2 mouse cellular contexts compared by ENCODE assay signal in the genomic region with DNA sequence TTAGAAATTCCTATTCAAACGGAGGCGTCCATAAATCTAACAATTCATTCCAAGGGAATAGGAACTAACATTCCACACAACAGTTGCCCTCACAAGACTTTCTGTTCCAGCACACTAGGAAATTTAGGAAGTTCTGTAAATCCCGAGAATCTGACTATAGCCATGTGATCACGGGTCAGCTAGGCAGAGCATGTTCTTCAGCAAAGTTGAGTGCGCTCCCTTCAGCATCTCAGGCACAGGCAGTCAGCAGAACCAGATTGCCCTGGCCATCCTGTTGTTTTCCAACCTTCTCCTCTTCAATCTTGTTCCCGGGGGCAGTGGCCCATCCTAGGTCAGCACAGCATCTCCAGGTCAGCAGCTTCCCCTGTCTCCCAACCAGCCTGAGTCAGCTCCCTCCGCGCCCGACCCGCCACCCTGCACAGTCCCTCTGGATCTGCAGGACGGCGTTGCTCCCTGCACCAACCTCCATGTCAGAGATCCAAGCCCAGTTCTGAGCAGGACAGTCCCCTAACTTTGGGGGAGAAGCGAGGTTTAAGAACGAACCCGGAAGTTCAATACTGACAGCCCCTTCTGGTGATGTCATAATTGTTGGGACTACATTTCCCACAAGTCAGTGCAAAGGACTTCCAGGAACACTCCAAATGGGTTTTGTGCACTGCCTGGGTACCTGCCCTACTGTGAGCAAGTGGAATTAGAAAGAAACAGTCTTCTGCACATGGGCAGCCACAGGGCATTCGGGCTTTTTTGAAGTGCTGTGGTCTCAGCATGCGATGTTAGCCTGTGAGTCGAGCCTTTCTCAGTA.
TF ChIP-seq lines count a peak whose summit lies in the region.

No protein-coding gene starts in this region.

TF ChIP-seq in CH12.LX, 34 proteins besides CTCF, POLR2A, EP300 and RAD21 (continued from another document):
- no peak for TF ChIP-seq USF2 (conservative IDR thresholded peaks at IDR 0.05; ENCODE audit: low read depth, low read length)
- TF ChIP-seq NELFE (IDR thresholded peaks at IDR 0.05; ENCODE audit: low read depth, low read length): peak; percentile 70; the same call in 1 of the 2 replicates
- TF ChIP-seq PAX5 (IDR thresholded peaks at IDR 0.05; ENCODE audit: low read length): no peak
- no peak for TF ChIP-seq POLR2AphosphoS2 (IDR thresholded peaks at IDR 0.05; ENCODE audit: low read depth, low read length)
- TF ChIP-seq MAFK (IDR thresholded peaks at IDR 0.05; ENCODE audit: insufficient replicate concordance, low read length): no peak
- TF ChIP-seq ZC3H11A (IDR thresholded peaks at IDR 0.05; ENCODE audit: low read depth, low read length): no peak
- no peak for TF ChIP-seq NRF1 (IDR thresholded peaks at IDR 0.05; ENCODE audit: low read depth, low read length)
- peak; percentile 65 for TF ChIP-seq MAX (IDR thresholded peaks at IDR 0.05; ENCODE audit: low read length)
- TF ChIP-seq GABPA (IDR thresholded peaks at IDR 0.05; ENCODE audit: insufficient replicate concordance, low read depth, low read length): peak; percentile 38; the same call in 1 of the 2 replicates
- TF ChIP-seq KAT2A (IDR thresholded peaks at IDR 0.05; ENCODE audit: insufficient replicate concordance, low read length): peak; percentile 92
- no peak for TF ChIP-seq RCOR1 (conservative IDR thresholded peaks at IDR 0.05; ENCODE audit: low read depth, low read length)
- peak; percentile 58; the same call in 1 of the 2 replicates for TF ChIP-seq MXI1 (IDR thresholded peaks at IDR 0.05; ENCODE audit: low read depth, low read length)
- TF ChIP-seq SMC3 (IDR thresholded peaks at IDR 0.05; ENCODE audit: low read depth, low read length): no peak
- TF ChIP-seq HCFC1 (IDR thresholded peaks at IDR 0.05; ENCODE audit: low read depth, low read length): peak; percentile 96
- TF ChIP-seq JUND (conservative IDR thresholded peaks at IDR 0.05; ENCODE audit: low read depth, low read length): peak; percentile 76
- TF ChIP-seq JUN (IDR thresholded peaks at IDR 0.05; ENCODE audit: insufficient read depth, low read depth, low read length): peak; percentile 68
- peak; percentile 91 for TF ChIP-seq SIN3A (IDR thresholded peaks at IDR 0.05; ENCODE audit: low read length)
- peak; percentile 58; the same call in 1 of the 2 replicates for TF ChIP-seq TCF12 (IDR thresholded peaks at IDR 0.05; ENCODE audit: low read depth, low read length)
- no peak for TF ChIP-seq E2F4 (IDR thresholded peaks at IDR 0.05; ENCODE audit: insufficient replicate concordance, low read depth, low read length)
- peak; percentile 98 for TF ChIP-seq ZKSCAN1 (IDR thresholded peaks at IDR 0.05; ENCODE audit: borderline replicate concordance, low read depth, low read length)
- TF ChIP-seq MAZ (IDR thresholded peaks at IDR 0.05; ENCODE audit: low read depth, low read length): no peak
- TF ChIP-seq CHD1 (IDR thresholded peaks at IDR 0.05; ENCODE audit: low read depth, low read length): no peak
- peak; percentile 84 for TF ChIP-seq TBP (conservative IDR thresholded peaks at IDR 0.05; ENCODE audit: low read depth, low read length)
- no peak for TF ChIP-seq UBTF (IDR thresholded peaks at IDR 0.05; ENCODE audit: low read depth, low read length)
- TF ChIP-seq ZNF384 (IDR thresholded peaks at IDR 0.05; ENCODE audit: low read depth, low read length): no peak
- no peak for TF ChIP-seq CHD2 (IDR thresholded peaks at IDR 0.05; ENCODE audit: low read length)
- TF ChIP-seq MYC (IDR thresholded peaks at IDR 0.05; ENCODE audit: low read depth, low read length): peak; percentile 45; the same call in 1 of the 2 replicates

TF ChIP-seq in myocyte, 11 proteins besides CTCF, POLR2A, EP300 and RAD21 (continued from another document):
- TF ChIP-seq USF1 (IDR thresholded peaks at IDR 0.05; ENCODE audit: low read depth): no peak
- TF ChIP-seq MAX (IDR thresholded peaks at IDR 0.05; ENCODE audit: low read depth): no peak
- no peak for TF ChIP-seq POLR2AphosphoS2 (IDR thresholded peaks at IDR 0.05; ENCODE audit: insufficient read length, low read depth)
- no peak for TF ChIP-seq E2F4 (IDR thresholded peaks at IDR 0.05; ENCODE audit: insufficient read depth)
